Mouse (Mus musculus): ENCODE data around the gene Zfp978.
"Not testable (repeated sequence)": the region's sequence is repeated elsewhere in the genome, so short reads cannot be mapped to it uniquely, and the experiment has no call there.

Zfp978 gene

GRCm38 (mm10) chr4:147407463-147407822 is 46.3 kb downstream of the Zfp978 start:
- no peak for DNase-seq (ENCODE audit: low spot score in 2 of 2)

- DNase-seq (ENCODE audit: low spot score in 2 of 2) = not testable (repeated sequence)
Measured at GRCm38 (mm10) chr4:147416365-147416764, 55.3 kb downstream of the Zfp978 start.

- no peak for DNase-seq (ENCODE audit: low spot score in 2 of 2)
Measured at GRCm38 (mm10) chr4:147417157-147417778, 56.2 kb downstream of the Zfp978 start.

GRCm38 (mm10) chr4:147417921-147418320 is 56.8 kb downstream of the Zfp978 start:
- no peak for DNase-seq (ENCODE audit: low spot score in 2 of 2)

DNA sequence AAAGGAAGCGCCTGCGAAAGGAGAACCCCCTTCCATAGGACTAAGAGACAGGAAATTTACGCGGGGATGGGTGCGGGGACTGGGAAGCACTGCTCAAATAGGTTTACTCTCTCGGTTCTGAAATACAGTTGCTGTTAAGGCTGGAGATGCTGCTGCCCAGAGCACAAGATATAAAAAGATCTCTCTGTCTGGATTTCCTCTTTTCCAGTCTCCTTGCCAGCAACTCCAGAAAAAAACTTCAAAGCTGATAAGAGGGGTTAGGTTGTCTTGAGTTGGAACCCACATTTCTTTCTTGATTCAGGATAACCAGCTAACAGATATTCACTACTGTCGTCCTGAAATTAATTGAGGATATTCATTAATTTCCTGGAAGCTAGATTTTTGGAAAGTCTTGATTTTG is 57.2 kb downstream of the Zfp978 start:
- DNase-seq (ENCODE audit: low spot score in 2 of 2) = not testable (repeated sequence)

- not testable (repeated sequence) for DNase-seq (ENCODE audit: low spot score in 2 of 2)
Measured at GRCm38 (mm10) chr4:147419190-147419589, 58.1 kb downstream of the Zfp978 start.

DNA sequence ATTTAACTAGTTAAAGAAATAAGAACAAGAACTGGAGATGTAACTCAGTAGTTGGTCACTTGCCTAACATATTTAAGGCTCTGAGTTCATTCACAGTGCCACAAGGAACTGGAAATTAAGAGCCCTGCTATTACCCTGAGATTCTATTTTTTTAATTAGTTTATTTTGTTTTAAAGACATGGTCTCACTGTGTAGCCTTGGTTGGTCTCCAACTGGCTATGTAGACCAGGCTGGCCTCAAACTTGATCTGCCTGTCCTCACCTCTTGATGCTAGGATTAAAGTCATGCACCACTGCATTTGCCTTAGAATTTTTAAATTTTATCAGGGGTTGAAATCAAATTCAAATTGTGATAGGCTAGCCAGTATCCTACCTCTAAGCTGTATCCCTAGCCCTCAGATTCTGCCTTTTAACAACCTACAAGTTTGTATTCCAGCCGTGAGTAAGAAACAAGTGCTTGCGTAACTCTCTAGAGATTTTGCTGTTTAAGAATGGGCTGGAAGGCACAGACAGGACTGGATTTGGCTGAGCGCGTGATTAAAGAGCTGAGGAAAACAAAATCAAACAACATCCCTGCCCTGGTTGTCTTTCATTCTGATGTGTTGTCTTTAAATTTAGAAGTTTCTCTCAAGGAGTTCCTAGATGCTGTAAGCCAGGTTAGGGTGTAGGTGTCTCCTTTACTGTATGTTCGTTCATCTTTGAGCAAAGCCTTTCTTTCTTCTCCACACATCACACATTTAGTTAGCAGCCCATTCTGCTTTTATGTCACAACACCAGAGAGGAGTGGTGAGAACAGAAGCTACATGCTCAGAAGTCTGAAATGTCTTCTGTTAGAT is 58.9 kb downstream of the Zfp978 start:
- not testable (repeated sequence) for DNase-seq (ENCODE audit: low spot score in 2 of 2)

DNA sequence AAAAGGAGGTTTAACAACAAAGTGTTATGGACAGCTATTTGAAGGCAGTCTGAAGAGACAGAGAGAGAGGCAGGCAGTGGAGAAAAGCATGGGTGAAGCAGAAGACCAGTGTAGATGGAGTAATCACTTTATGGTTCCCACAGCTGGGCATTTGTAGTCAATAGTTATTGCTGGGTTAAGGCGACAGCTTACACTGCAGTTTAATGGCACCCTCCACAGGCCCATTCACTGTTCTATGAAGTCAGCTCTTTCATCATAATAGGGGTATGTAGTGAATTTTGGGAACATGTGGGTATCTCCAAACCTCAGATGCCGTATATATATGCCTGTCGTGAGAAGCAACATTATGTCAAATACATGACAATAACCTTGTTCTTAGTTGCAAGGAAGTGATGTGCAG is 59.7 kb downstream of the Zfp978 start:
- no peak for DNase-seq (ENCODE audit: low spot score in 2 of 2)

GRCm38 (mm10) chr4:147421316-147421715 is 60.2 kb downstream of the Zfp978 start:
- not testable (repeated sequence) for DNase-seq (ENCODE audit: low spot score in 2 of 2)

- no peak for DNase-seq (ENCODE audit: low spot score in 2 of 2)
Measured at GRCm38 (mm10) chr4:147423140-147423539, 62.0 kb downstream of the Zfp978 start.

- no peak for DNase-seq (ENCODE audit: low spot score in 2 of 2)
Measured at GRCm38 (mm10) chr4:147423641-147424298, 62.7 kb downstream of the Zfp978 start.

GRCm38 (mm10) chr4:147424404-147424803 is 63.3 kb downstream of the Zfp978 start:
- DNase-seq (ENCODE audit: low spot score in 2 of 2) = not testable (repeated sequence)

- not testable (repeated sequence) for DNase-seq (ENCODE audit: low spot score in 2 of 2)
Measured at GRCm38 (mm10) chr4:147425615-147426347, 64.7 kb downstream of the Zfp978 start.

GRCm38 (mm10) chr4:147430651-147431050 is 69.5 kb downstream of the Zfp978 start:
- DNase-seq (ENCODE audit: low spot score in 2 of 2) = no peak

- DNase-seq (ENCODE audit: low spot score in 2 of 2) = not testable (repeated sequence)
Measured at GRCm38 (mm10) chr4:147431696-147432442, 70.8 kb downstream of the Zfp978 start.

GRCm38 (mm10) chr4:147432443-147432790 is 71.3 kb downstream of the Zfp978 start:
- no peak for DNase-seq (ENCODE audit: low spot score in 2 of 2)

GRCm38 (mm10) chr4:147433017-147433416 is 71.9 kb downstream of the Zfp978 start:
- DNase-seq (ENCODE audit: low spot score in 2 of 2) = no peak

DNA sequence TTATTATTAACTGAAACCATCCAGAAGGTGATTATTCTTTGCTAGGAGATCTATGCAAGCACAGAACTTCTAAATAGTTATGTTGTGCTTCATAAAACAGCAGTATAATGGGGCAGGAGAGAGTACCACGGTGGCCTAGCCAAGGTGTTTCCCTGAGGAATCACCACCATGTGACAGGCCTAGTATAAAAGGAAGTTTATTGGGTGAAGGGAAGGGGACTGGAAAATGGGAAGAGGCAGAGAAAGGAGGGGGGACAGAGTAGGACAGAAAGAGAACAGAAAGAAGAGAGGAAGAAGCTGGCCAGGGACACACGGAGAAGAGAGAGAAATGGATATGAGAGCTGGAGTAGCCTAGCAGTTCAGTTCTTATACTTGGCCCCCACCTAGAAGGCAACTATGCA is 72.8 kb downstream of the Zfp978 start:
- DNase-seq (ENCODE audit: low spot score in 2 of 2) = no peak

All from frontal cortex, postnatal 14 days (tissue).